Mouse (Mus musculus): Measurements from ENCODE around the gene Cox10. TPM values are rescaled to one million over a fixed set of nuclear protein-coding genes. Genes with fewer than 3 reads are reported as not detected.

Cox10 gene
- polyA plus RNA-seq, 1 experiment, result 19.5 TPM

DNA sequence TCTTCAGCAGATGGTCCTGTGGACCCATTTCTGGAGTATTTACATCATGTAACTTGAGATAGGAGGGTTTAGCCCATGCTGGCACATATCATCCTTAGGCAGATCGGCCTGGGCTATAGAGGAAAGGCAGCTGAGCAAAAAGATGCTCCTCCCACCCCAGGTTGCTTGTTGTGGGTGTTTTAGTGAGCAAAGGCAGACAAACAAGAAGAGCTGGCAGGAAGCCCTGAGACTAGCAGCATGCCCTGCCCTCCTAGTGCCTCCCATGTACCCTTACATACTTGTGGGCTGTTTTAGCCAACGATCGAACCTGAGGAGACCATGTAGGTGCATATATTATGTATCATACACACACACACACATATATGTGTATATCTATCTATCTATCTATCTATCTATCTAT, 135.3 kb downstream of the Cox10 start:
- no peaks in the 10 kb centered on the region for H3K4me1 ChIP-seq (ENCODE audit: control insufficient read depth, insufficient read depth, low read length)
- no peaks in the 10 kb centered on the region for H3K27me3 ChIP-seq (ENCODE audit: control insufficient read depth, insufficient read depth, low read length, poor library complexity, severe bottlenecking)
- H3K36me3 ChIP-seq (ENCODE audit: control insufficient read depth, insufficient read depth, low read length, poor library complexity, severe bottlenecking), result no peaks in the 10 kb centered on the region
- TF ChIP-seq POLR2A (IDR thresholded peaks at IDR 0.05; ENCODE audit: insufficient read depth, low read length) (no peak), EP300 (IDR thresholded peaks at IDR 0.05; ENCODE audit: insufficient read depth, low read depth, low read length) (no peak), CTCF (IDR thresholded peaks at IDR 0.05; ENCODE audit: low read depth, low read length) (no peak)
- H3K9ac ChIP-seq (ENCODE audit: low read depth, poor library complexity, severe bottlenecking), result no peak overlapping the region
- no peak overlapping the region for H3K4me3 ChIP-seq (ENCODE audit: low read depth, low read length)
- no peaks in the 10 kb centered on the region for H3K9me3 ChIP-seq (replicated peaks; ENCODE audit: control insufficient read depth, insufficient read depth, low read length, poor library complexity, severe bottlenecking)
- H3K27ac ChIP-seq (ENCODE audit: insufficient read depth, low read length), result no peak overlapping the region

DNA sequence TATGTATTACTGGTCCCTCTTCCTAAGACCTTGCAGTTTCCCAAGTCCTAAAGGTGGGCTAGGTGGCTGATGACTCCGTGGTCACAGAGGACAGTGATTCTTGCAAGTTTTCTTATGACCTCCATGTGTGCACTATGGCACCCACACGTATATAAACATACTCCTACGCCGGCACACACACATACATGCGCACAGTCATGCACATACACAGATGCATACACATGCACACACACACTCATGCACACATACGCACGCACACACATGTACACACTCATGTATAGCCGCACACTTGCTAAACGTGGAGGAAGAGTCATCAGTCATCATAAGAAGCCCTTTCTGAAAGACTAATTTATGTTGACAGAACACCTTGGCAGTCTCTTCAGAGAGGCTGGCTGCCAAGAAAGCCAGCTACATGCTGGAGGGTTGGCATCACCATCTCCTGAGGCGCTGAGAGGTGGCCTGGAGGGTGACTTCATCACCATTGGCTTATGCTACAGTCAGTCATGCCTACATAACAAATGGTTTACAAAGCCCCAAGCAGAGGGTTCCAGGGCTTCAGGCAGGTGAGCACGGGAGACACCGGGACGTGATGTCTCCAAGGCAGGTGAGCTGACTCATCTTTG, 135.9 kb downstream of the Cox10 start:
- H3K36me3 ChIP-seq (ENCODE audit: control insufficient read depth, insufficient read depth, low read length, poor library complexity, severe bottlenecking), result no peaks in the 10 kb centered on the region
- H3K9ac ChIP-seq (ENCODE audit: low read depth, poor library complexity, severe bottlenecking), result no peak overlapping the region
- no peaks in the 10 kb centered on the region for H3K27me3 ChIP-seq (ENCODE audit: control insufficient read depth, insufficient read depth, low read length, poor library complexity, severe bottlenecking)
- TF ChIP-seq CTCF (IDR thresholded peaks at IDR 0.05; ENCODE audit: low read depth, low read length) (no peak), EP300 (IDR thresholded peaks at IDR 0.05; ENCODE audit: insufficient read depth, low read depth, low read length) (no peak), POLR2A (IDR thresholded peaks at IDR 0.05; ENCODE audit: insufficient read depth, low read length) (no peak)
- H3K27ac ChIP-seq (ENCODE audit: insufficient read depth, low read length), result no peak overlapping the region
- H3K4me1 ChIP-seq (ENCODE audit: control insufficient read depth, insufficient read depth, low read length), result no peaks in the 10 kb centered on the region
- no peaks in the 10 kb centered on the region for H3K9me3 ChIP-seq (replicated peaks; ENCODE audit: control insufficient read depth, insufficient read depth, low read length, poor library complexity, severe bottlenecking)
- no peak overlapping the region for H3K4me3 ChIP-seq (ENCODE audit: low read depth, low read length)

DNA sequence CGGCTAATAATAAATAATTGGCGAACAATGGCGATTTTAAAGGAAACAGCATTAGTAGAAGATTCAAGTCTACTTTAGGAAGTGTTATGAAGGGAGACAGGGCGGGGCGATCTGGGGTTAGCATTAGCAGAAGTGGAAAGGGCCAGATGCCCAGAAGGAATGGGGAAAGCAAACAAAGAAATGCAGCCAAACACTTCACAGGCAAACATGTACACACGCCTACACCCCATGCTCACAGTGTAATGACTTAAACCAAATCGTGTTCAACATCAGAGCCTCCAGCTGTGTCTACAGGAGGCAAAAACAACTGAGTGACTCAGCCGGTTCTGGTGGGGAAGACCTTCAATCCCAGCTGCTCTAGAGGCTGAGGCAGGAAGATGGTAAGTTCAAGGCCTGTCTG, 137.1 kb downstream of the Cox10 start:
- no peak overlapping the region for H3K27ac ChIP-seq (ENCODE audit: insufficient read depth, low read length)
- no peak for TF ChIP-seq POLR2A (IDR thresholded peaks at IDR 0.05; ENCODE audit: insufficient read depth, low read length)
- no peak for TF ChIP-seq CTCF (IDR thresholded peaks at IDR 0.05; ENCODE audit: low read depth, low read length)
- no peak for TF ChIP-seq EP300 (IDR thresholded peaks at IDR 0.05; ENCODE audit: insufficient read depth, low read depth, low read length)
- no peaks in the 10 kb centered on the region for H3K4me1 ChIP-seq (ENCODE audit: control insufficient read depth, insufficient read depth, low read length)
- no peak overlapping the region for H3K4me3 ChIP-seq (ENCODE audit: low read depth, low read length)
- H3K27me3 ChIP-seq (ENCODE audit: control insufficient read depth, insufficient read depth, low read length, poor library complexity, severe bottlenecking), result no peaks in the 10 kb centered on the region
- no peaks in the 10 kb centered on the region for H3K9me3 ChIP-seq (replicated peaks; ENCODE audit: control insufficient read depth, insufficient read depth, low read length, poor library complexity, severe bottlenecking)
- no peaks in the 10 kb centered on the region for H3K36me3 ChIP-seq (ENCODE audit: control insufficient read depth, insufficient read depth, low read length, poor library complexity, severe bottlenecking)
- H3K9ac ChIP-seq (ENCODE audit: low read depth, poor library complexity, severe bottlenecking), result no peak overlapping the region

DNA sequence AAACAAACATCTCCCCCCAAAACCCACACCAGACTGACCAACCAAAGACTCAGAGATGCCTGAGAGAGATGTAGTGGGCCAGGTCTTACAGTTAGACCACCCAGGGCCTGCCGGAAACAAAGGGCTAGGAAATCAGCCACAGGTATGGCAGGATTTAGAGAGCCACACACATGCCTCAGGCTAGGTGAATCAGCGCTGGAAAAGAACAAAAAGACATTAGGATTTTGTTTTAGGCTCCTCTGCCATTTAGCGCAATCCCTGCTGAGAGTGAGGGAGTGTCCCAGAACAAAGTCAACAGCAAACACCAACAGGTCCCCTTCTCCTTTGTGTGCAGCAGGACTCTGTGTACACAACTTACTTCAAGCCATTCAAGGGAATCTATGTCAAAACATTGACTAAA, 142.6 kb downstream of the Cox10 start:
- Histone ChIP-seq H3K36me3 (ENCODE audit: control insufficient read depth, insufficient read depth, low read length, poor library complexity, severe bottlenecking) (no peaks in the 10 kb centered on the region), H3K27ac (ENCODE audit: insufficient read depth, low read length) (no peak overlapping the region), H3K9me3 (replicated peaks; ENCODE audit: control insufficient read depth, insufficient read depth, low read length, poor library complexity, severe bottlenecking) (no peaks in the 10 kb centered on the region), H3K4me3 (ENCODE audit: low read depth, low read length) (no peak overlapping the region), H3K9ac (ENCODE audit: low read depth, poor library complexity, severe bottlenecking) (no peak overlapping the region), H3K4me1 (ENCODE audit: control insufficient read depth, insufficient read depth, low read length) (no peaks in the 10 kb centered on the region), H3K27me3 (ENCODE audit: control insufficient read depth, insufficient read depth, low read length, poor library complexity, severe bottlenecking) (peaks cover 1% of the 10 kb centered on the region; the same call in 1 of the 2 replicates)
- TF ChIP-seq CTCF (IDR thresholded peaks at IDR 0.05; ENCODE audit: low read depth, low read length) (no peak), EP300 (IDR thresholded peaks at IDR 0.05; ENCODE audit: insufficient read depth, low read depth, low read length) (peak; percentile 82)

DNA sequence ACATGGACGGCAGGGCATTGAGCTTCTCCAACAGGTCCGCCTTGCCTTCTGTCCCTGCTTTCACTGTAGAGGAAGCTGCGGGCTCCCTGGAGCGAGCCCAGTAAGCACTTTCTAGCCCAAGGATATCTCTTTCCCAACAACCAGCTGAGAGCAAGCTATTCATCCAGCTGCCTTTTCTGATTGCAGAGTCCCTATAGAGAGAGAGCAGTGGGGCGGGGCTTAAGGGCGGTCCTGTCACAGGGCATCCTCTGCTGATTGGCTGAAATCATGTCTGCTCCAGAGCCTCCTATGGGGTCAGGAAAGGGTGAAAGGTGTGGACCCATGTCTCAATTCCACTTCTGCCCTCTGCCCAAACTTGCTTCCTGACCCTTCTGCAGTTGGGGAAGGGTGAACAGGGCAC, 152.4 kb downstream of the Cox10 start:
- Histone ChIP-seq H3K4me3 (ENCODE audit: low read depth, low read length) (no peak overlapping the region), H3K9ac (ENCODE audit: low read depth, poor library complexity, severe bottlenecking) (no peak overlapping the region), H3K27me3 (ENCODE audit: control insufficient read depth, insufficient read depth, low read length, poor library complexity, severe bottlenecking) (peaks cover 7% of the 10 kb centered on the region), H3K36me3 (ENCODE audit: control insufficient read depth, insufficient read depth, low read length, poor library complexity, severe bottlenecking) (no peaks in the 10 kb centered on the region), H3K27ac (ENCODE audit: insufficient read depth, low read length) (peak overlapping the region; percentile 66), H3K9me3 (replicated peaks; ENCODE audit: control insufficient read depth, insufficient read depth, low read length, poor library complexity, severe bottlenecking) (no peaks in the 10 kb centered on the region), H3K4me1 (ENCODE audit: control insufficient read depth, insufficient read depth, low read length) (peaks cover 4% of the 10 kb centered on the region)
- TF ChIP-seq EP300 (IDR thresholded peaks at IDR 0.05; ENCODE audit: insufficient read depth, low read depth, low read length), result peak; percentile 60; the same call in 1 of the 2 replicates
- no peak for TF ChIP-seq CTCF (IDR thresholded peaks at IDR 0.05; ENCODE audit: low read depth, low read length)
- TF ChIP-seq POLR2A (IDR thresholded peaks at IDR 0.05; ENCODE audit: insufficient read depth, low read length), result no peak

DNA sequence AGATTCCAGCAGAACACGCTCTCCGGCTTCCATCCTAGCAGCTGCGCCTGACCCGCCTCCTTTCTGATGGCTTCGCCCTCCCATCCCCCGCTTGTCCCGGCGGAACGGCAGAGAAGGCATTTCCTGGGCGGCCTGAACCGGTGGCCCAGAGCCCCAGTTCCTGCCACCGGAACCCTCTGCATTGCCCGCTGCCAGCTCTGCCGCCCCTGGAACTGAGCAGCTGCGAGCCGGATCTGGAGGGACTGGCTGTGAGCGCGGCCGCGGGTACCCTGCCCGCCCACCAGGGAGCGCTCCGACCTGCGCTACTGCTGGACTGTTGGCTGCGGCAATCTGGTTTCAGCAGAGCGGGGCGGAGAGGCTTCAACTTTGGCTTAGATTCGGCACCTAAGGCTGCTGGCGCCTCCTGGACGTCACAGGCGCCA, 154.1 kb downstream of the Cox10 start:
- H3K27me3 ChIP-seq (ENCODE audit: control insufficient read depth, insufficient read depth, low read length, poor library complexity, severe bottlenecking), result peaks cover 15% of the 10 kb centered on the region
- H3K4me1 ChIP-seq (ENCODE audit: control insufficient read depth, insufficient read depth, low read length), result peaks cover 4% of the 10 kb centered on the region
- H3K36me3 ChIP-seq (ENCODE audit: control insufficient read depth, insufficient read depth, low read length, poor library complexity, severe bottlenecking), result no peaks in the 10 kb centered on the region
- TF ChIP-seq POLR2A (IDR thresholded peaks at IDR 0.05; ENCODE audit: insufficient read depth, low read length), result no peak
- peak; percentile 67 for TF ChIP-seq CTCF (IDR thresholded peaks at IDR 0.05; ENCODE audit: low read depth, low read length)
- TF ChIP-seq EP300 (IDR thresholded peaks at IDR 0.05; ENCODE audit: insufficient read depth, low read depth, low read length), result 0 out of 2 replicates have a peak, but pooled peaks have one; percentile 35
- peak overlapping the region; percentile 50 for H3K4me3 ChIP-seq (ENCODE audit: low read depth, low read length)
- H3K27ac ChIP-seq (ENCODE audit: insufficient read depth, low read length), result no peak overlapping the region
- H3K9me3 ChIP-seq (replicated peaks; ENCODE audit: control insufficient read depth, insufficient read depth, low read length, poor library complexity, severe bottlenecking), result no peaks in the 10 kb centered on the region
- no peak overlapping the region for H3K9ac ChIP-seq (ENCODE audit: low read depth, poor library complexity, severe bottlenecking)

Data from ES-Bruce4 (cell line).